Mouse (Mus musculus): ENCODE results near the gene C1ql2. TPM values are rescaled to one million over a fixed set of nuclear protein-coding genes. Genes with fewer than 3 reads are reported as not detected.

C1ql2 gene
- polyA plus RNA-seq, 1 experiment from 2014 or later, result 0.21 TPM

DNA sequence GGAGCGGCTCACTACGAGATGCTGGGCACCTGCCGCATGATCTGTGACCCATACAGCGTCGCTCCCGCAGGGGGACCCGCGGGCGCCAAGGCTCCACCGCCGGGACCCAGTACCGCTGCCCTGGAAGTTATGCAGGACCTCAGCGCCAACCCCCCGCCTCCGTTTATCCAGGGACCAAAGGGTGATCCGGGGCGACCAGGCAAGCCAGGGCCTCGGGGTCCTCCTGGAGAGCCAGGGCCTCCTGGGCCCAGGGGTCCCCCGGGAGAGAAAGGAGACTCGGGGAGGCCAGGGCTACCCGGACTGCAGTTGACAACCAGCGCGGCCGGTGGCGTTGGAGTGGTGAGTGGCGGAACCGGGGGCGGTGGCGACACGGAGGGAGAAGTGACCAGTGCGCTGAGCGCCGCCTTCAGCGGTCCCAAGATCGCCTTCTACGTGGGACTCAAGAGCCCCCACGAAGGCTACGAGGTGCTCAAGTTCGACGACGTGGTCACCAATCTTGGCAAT is 842 bp downstream of the C1ql2 start:
- TF ChIP-seq CTCF (IDR thresholded peaks at IDR 0.05; ENCODE audit: low read depth) (no peak), EP300 (optimal IDR thresholded peaks at IDR 0.05) (no peak)
- 2% methylated on average over 40 of the region's 41 CpGs for WGBS
- ATAC-seq (ENCODE audit: low FRiP score, low TSS enrichment) (no peak), DNase-seq (ENCODE audit: low spot score) (no peak)
- Histone ChIP-seq H3K4me2 (replicated peaks; ENCODE audit: low read depth) (peak overlapping the region; percentile 39), H3K9ac (ENCODE audit: low read length) (no peak overlapping the region), H3K4me1 (replicated peaks; ENCODE audit: control insufficient read depth, insufficient read depth) (no peaks in the 10 kb centered on the region), H3K4me3 (ENCODE audit: low read depth, low read length) (peak overlapping the region; percentile 27), H3K36me3 (ENCODE audit: control insufficient read depth, insufficient read depth, low read length) (no peaks in the 10 kb centered on the region), H3K9me3 (ENCODE audit: control insufficient read depth, low read length) (no peaks in the 10 kb centered on the region), H3K27me3 (ENCODE audit: control insufficient read depth, insufficient read depth, low read length) (peaks cover 21% of the 10 kb centered on the region), H3K27ac (replicated peaks) (no peak overlapping the region)

DNA sequence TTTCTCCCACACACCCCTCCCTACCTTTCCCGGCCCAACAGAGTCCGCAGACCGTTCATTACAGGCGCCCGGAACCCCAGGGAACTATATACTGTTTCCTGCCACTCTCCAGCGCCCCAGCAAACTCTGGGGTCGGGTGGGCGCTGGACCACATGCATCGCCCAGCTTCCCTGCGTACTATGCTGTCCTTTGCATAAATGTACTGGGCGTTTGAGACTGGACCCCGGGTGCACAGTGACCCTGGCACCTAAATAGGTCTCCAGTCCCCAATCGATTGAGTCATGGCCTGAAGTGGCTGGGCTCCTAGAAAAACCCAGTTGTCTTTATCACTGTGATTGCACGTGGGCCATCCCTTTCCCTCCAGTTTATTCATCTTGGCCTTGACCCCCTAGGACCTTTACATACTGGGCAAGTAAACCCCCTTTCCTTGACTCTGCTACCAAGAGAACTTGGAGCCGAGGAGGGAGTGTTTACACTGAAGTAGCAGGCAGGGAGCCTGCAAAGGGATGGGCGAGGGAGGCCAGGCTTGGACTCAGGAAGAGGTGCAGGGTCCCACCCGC is 1.5 kb downstream of the C1ql2 start:
- no peaks in the 10 kb centered on the region for H3K9me3 ChIP-seq (ENCODE audit: control insufficient read depth, low read length)
- peak overlapping the region; percentile 44 for H3K4me2 ChIP-seq (replicated peaks; ENCODE audit: low read depth)
- no peak overlapping the region for H3K9ac ChIP-seq (ENCODE audit: low read length)
- peak overlapping the region; percentile 27 for H3K4me3 ChIP-seq (ENCODE audit: low read depth, low read length)
- TF ChIP-seq EP300 (optimal IDR thresholded peaks at IDR 0.05) (no peak), CTCF (IDR thresholded peaks at IDR 0.05; ENCODE audit: low read depth) (no peak)
- no peaks in the 10 kb centered on the region for H3K36me3 ChIP-seq (ENCODE audit: control insufficient read depth, insufficient read depth, low read length)
- no peaks in the 10 kb centered on the region for H3K4me1 ChIP-seq (replicated peaks; ENCODE audit: control insufficient read depth, insufficient read depth)
- no peak overlapping the region for H3K27ac ChIP-seq (replicated peaks)
- H3K27me3 ChIP-seq (ENCODE audit: control insufficient read depth, insufficient read depth, low read length), result peaks cover 21% of the 10 kb centered on the region
- ATAC-seq (ENCODE audit: low FRiP score, low TSS enrichment), result no peak
- no peak for DNase-seq (ENCODE audit: low spot score)
- 3% methylated on average over 17 of the region's 17 CpGs for WGBS

DNA sequence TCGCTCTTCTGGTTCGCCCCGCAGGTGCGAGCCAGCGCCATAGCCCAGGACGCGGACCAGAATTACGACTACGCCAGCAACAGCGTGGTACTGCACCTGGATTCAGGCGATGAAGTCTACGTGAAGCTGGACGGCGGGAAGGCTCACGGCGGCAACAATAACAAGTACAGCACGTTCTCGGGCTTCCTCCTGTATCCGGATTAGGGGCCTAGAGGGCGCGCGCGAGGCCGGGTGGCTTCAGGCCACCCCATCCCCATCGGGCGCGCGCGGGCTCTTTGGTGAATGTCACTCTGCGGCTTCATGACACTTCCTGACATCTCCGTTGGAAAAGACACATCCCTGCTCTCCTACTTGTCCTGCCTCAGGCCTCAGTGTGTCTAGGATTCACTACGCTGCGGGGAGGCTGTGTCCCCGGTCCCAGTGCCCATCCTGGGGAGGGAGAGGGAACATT is 2.0 kb downstream of the C1ql2 start:
- TF ChIP-seq EP300 (optimal IDR thresholded peaks at IDR 0.05), result no peak
- peak; percentile 42; the same call in 1 of the 2 replicates for TF ChIP-seq CTCF (IDR thresholded peaks at IDR 0.05; ENCODE audit: low read depth)
- 0% methylated on average over 34 of the region's 34 CpGs for WGBS
- Histone ChIP-seq H3K9me3 (ENCODE audit: control insufficient read depth, low read length) (no peaks in the 10 kb centered on the region), H3K36me3 (ENCODE audit: control insufficient read depth, insufficient read depth, low read length) (no peaks in the 10 kb centered on the region), H3K4me2 (replicated peaks; ENCODE audit: low read depth) (peak overlapping the region; percentile 44), H3K27me3 (ENCODE audit: control insufficient read depth, insufficient read depth, low read length) (peaks cover 21% of the 10 kb centered on the region), H3K4me1 (replicated peaks; ENCODE audit: control insufficient read depth, insufficient read depth) (no peaks in the 10 kb centered on the region), H3K27ac (replicated peaks) (no peak overlapping the region), H3K4me3 (ENCODE audit: low read depth, low read length) (peak overlapping the region; percentile 27; the same call in 1 of the 2 replicates), H3K9ac (ENCODE audit: low read length) (no peak overlapping the region)
- DNase-seq (ENCODE audit: low spot score), result peak; percentile 42
- ATAC-seq (ENCODE audit: low FRiP score, low TSS enrichment), result peak; percentile 12; the same call in 1 of the 2 replicates

DNA sequence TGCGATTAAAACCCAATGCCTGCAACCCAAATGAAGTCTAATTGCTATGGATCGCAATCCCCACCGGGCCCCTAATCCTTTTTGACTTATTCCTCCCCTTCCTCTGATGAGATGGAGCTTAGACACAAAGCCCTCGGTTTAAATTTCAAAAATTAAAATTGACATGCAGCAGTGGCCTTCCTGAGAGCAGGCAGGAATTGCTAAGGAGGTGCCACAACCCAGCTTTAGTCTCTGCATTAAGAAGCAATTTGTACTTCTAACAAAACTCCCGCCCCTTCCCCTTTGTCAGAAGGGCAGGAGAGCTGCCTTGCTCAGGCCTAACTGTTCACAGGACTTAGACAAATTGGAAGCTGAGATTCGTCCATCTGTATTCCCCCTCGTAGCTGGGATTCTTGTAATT is 4.6 kb downstream of the C1ql2 start:
- 26% methylated on average over 7 of the region's 7 CpGs for WGBS
- no peaks in the 10 kb centered on the region for H3K4me1 ChIP-seq (replicated peaks; ENCODE audit: control insufficient read depth, insufficient read depth)
- H3K9me3 ChIP-seq (ENCODE audit: control insufficient read depth, low read length), result no peaks in the 10 kb centered on the region
- H3K36me3 ChIP-seq (ENCODE audit: control insufficient read depth, insufficient read depth, low read length), result no peaks in the 10 kb centered on the region
- H3K27me3 ChIP-seq (ENCODE audit: control insufficient read depth, insufficient read depth, low read length), result peaks cover 21% of the 10 kb centered on the region
- no peak overlapping the region for H3K9ac ChIP-seq (ENCODE audit: low read length)
- DNase-seq (ENCODE audit: low spot score) (no peak), ATAC-seq (ENCODE audit: low FRiP score, low TSS enrichment) (no peak)
- no peak overlapping the region for H3K4me2 ChIP-seq (replicated peaks; ENCODE audit: low read depth)
- no peak overlapping the region for H3K4me3 ChIP-seq (ENCODE audit: low read depth, low read length)
- TF ChIP-seq CTCF (IDR thresholded peaks at IDR 0.05; ENCODE audit: low read depth) (no peak), EP300 (optimal IDR thresholded peaks at IDR 0.05) (no peak)
- H3K27ac ChIP-seq (replicated peaks), result no peak overlapping the region

DNA sequence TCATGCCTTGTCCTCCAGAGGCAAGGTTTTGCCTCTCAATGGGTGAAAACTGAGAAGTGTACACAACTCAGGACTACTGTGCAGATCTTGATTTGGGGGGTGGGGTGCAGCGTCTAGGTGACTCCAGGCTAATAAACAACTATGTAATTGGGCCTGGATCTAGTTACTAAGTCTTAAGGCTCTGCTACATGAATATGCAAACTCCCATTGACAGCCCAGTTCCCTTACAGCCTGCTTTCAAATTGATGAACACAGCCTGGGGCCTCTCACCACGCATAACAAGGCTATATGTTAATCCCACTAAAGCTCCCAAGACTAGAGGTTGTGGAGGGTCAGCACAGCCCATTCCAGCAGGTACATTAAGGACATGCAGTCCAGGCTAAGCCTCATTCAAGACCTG is 14.0 kb downstream of the C1ql2 start:
- H3K27me3 ChIP-seq (ENCODE audit: control insufficient read depth, insufficient read depth, low read length), result no peaks in the 10 kb centered on the region
- ATAC-seq (ENCODE audit: low FRiP score, low TSS enrichment) (no peak), DNase-seq (ENCODE audit: low spot score) (no peak)
- no peak overlapping the region for H3K9ac ChIP-seq (ENCODE audit: low read length)
- H3K4me1 ChIP-seq (replicated peaks; ENCODE audit: control insufficient read depth, insufficient read depth), result no peaks in the 10 kb centered on the region
- H3K9me3 ChIP-seq (ENCODE audit: control insufficient read depth, low read length), result no peaks in the 10 kb centered on the region
- H3K4me2 ChIP-seq (replicated peaks; ENCODE audit: low read depth), result no peak overlapping the region
- H3K27ac ChIP-seq (replicated peaks), result no peak overlapping the region
- 36% methylated on average over 2 of the region's 2 CpGs for WGBS
- TF ChIP-seq EP300 (optimal IDR thresholded peaks at IDR 0.05), result no peak
- no peak for TF ChIP-seq CTCF (IDR thresholded peaks at IDR 0.05; ENCODE audit: low read depth)
- no peaks in the 10 kb centered on the region for H3K36me3 ChIP-seq (ENCODE audit: control insufficient read depth, insufficient read depth, low read length)
- no peak overlapping the region for H3K4me3 ChIP-seq (ENCODE audit: low read depth, low read length)
